Mouse (Mus musculus) monocyte, adult 5-6 weeks (primary cell): Measurements from ENCODE around the gene Kank4. TPM values are rescaled to one million over a fixed set of nuclear protein-coding genes. Genes with fewer than 3 reads are reported as not detected.
"Not testable (repeated sequence)": the region's sequence is repeated elsewhere in the genome, so short reads cannot be mapped to it uniquely, and the experiment has no call there.

Experiments
- ATAC-seq: fragments of 153-309, 156-312 bp; replicated peaks from 2 replicates; pipeline ENCODE4 v1.8.0; 2017; ENCODE audit warnings: mild to moderate bottlenecking; ENCODE audit not compliant: low TSS enrichment, insufficient number of reproducible peaks, severe bottlenecking, poor library complexity, low FRiP score
- total RNA-seq: library from RNA; stranded (forward); fragments of 200-1000, 200-491, 200-594 nt; gene quantifications from 3 replicates; pipeline ENCODE4 v1.2.3, GENCODE M21; 2017

The Kank4 gene
- total RNA-seq, 1 experiment from 2014 or later = not detected

- no peak for ATAC-seq
These were observed 89.4 kb downstream of the Kank4 start for GRCm38 (mm10) chr4:98727959-98728347.

- ATAC-seq = no peak
These were observed 89.9 kb downstream of the Kank4 start for GRCm38 (mm10) chr4:98727295-98727958.

DNA sequence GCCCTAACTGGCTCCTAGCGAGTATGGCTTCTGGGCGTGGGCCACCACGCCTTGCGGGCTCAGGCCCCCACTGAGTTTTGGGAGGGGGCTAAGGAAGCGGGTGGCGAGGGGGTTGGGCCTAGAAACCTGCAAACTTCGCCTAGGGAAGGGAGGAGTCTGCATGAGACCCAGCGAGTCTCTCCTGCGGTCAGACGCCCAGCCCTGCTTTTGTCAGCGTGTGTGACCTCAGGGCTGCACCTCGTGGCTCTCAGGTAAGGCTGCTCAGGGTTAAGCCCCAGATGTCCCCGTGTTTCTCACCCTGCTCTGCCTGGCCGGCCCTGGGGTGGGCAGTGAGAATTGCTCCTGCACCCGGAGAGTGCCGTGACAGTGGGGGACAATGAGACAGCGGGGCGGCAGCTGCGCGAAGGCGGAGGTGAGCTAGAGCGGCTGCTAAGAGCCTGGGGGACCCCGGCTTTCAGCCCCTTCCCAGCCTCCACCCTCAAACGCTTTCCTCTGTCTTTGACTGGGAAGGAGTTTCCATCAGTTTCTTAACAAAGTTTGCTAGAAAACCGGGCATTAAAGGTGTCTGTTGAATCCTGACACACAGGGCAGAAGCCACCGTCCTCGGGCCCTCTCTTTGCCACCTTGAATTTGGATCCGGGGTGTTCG is 90.6 kb downstream of the Kank4 start, which contains the start of gene L1td1:
Gene L1td1, plus strand, starts transcription at position 145 of the 648 bp plus-strand sequence.
- no peak for ATAC-seq

DNA sequence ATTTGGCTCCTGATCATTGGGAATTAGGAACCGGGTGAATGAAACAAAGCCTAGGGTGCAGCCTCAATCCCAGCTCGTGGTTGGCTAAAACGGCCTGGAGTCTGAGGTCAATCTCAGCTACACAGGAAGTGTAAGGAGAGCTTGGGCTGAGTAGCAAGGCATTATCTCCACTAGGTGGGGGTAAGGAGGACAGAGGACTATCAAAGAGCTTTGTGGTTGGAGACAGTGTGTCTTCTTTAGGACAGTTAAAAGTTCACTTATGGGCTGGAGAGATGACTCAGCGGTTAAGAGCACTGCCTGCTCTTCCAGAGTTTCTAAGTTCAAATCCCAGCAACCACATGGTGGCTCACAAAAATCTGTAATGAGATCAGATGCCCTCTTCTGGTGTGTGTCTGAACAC is 91.9 kb downstream of the Kank4 start:
- ATAC-seq = no peak

DNA sequence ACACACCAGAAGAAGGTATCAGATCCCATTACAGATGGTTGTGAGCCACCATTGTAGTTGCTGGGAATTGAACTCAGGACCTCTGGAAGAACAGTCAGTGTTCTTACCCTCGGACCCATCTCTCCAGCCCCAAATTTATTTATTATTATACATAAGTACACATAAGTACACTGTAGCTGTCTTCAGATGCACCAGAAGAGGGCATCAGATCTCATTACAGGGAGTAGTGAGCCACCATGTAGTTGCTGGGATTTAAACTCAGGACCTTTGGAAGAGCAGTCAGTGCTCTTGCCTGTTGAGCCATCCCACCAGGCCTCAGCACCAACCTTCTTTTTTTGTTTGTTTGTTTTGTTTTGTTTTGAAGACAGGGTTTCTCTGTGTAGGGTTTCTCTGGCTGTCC is 92.7 kb downstream of the Kank4 start:
- not testable (repeated sequence) for ATAC-seq

DNA sequence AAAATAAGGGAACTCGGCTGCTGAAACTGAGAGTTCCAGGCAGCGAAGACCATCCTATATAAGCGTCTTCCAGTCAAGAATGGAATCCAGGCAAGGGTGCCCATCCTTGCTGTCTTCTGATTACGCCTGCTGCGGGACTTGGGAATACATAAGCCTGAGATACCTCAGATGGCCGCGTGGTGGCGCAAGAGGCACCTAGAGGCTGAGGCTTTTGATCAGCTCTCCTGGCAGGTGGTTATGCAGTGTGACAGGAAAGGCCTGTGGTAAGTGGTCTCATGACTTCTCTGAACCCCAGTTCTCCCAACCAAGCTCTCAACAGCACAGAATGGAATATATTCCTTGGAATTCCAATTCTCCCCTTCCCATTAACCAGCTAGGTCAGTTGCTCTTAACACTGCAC is 94.9 kb downstream of the Kank4 start:
- ATAC-seq = 0 out of 2 replicates have a peak, but pooled peaks have one; percentile 27

DNA sequence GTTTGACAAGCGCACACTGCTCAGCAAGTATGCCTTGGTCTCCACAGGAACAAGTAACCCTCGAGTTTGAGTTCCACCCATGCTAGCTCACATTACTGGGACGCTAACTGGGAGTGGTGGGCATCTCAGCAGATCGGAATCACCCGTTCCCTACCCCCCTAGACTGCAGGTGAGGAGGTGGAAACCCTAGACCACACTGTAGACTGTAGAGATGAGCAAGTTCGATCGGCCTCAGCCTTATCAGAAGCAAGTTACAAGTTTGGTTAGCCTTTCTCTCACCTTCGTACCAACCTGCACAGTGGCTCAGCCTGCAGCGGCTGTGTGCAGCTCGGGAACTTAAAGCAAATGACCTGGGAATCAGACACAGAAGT is 98.8 kb downstream of the Kank4 start:
- no peak for ATAC-seq

DNA sequence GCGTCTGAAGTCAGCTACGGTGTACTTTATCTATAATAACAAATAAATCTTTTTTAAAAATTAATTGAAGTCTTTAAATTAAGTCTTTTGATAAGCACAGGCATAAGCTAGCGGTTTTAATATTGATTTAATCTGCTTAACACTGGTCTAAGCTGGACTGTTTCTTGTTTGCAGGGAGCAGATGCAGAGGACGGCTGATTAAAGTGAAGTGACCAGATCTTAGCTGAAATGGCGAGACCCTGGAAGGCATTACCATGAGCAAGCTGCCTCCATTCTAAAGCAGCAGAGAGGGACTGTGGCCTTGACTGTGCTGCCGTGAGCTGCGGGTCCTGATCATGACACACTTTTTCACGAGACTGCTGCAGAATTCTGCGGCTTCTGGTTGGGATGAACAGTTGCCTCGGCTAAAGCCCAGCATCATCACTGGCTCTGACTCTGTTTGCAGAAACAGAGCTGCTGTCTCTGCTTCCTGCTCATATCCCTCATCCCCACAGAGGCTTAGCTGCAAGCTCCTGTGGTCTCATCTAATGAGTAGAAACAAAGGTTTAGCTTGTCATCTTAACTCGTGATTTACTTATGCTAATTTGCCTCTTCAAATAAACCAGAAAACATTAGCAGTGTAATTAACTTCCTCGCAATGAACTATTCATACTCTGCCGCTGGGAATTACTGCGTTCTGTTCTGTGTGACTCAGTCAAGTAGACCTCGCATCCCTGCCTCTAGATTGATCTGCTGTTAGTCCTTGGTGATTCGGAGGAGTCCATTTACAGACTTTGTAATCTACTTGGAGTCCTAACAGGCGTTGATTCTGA is 99.4 kb downstream of the Kank4 start:
- no peak for ATAC-seq

- ATAC-seq = no peak
These were observed 106.4 kb downstream of the Kank4 start for GRCm38 (mm10) chr4:98710891-98711290.

Other genes with a start within 250 kb of the Kank4 start
- gene L1td1, start 90.8 kb downstream of the Kank4 start, total RNA-seq = not detected in 3 replicates
- gene I0C0044D17Rik, start 6.3 kb upstream of the Kank4 start, total RNA-seq = not detected in 3 replicates
- 66.1 to 76.2 TPM (median 71.5 TPM) in 3 replicates for gene Usp1, start 106.3 kb upstream of the Kank4 start, total RNA-seq
- gene Angptl3, start 213.4 kb upstream of the Kank4 start, total RNA-seq = 0.19 to 2.2 TPM in 2 of 3 replicates, not detected in the other